Mouse (Mus musculus) forebrain, embryonic 14.5 days (tissue): ENCODE data around the gene Dmrt2. TPM values are rescaled to one million over a fixed set of nuclear protein-coding genes. Genes with fewer than 3 reads are reported as not detected.

Source experiments
- polyA plus RNA-seq: library from polyadenylated mRNA; unstranded; fragments of >200 nt; fragmentation: Nextera tagmentation; extraction: Ambion mirVana; gene quantifications from 2 replicates; pipeline ENCODE4 v1.2.1, GENCODE M21; 2014

Dmrt2 gene
- polyA plus RNA-seq, 1 experiment from 2014 or later, result 0.58 TPM

Other genes starting within 250 kb of the Dmrt2 start
- gene Dmrt1, start 166.8 kb upstream of the Dmrt2 start, polyA plus RNA-seq, result 0.19 TPM in 1 of 2 replicates, not detected in the other
- 3.6 and 5.0 TPM in 2 replicates for gene Dmrt3, start 62.1 kb upstream of the Dmrt2 start, polyA plus RNA-seq